Mouse (Mus musculus) kidney, adult 9 months (tissue): ENCODE results near the gene Gm28891.
"Not testable (repeated sequence)": the region's sequence is repeated elsewhere in the genome, so short reads cannot be mapped to it uniquely, and the experiment has no call there.

Source experiments
- DNase-seq: peaks from one replicate; pipeline ENCODE4 v3.0.0; 2022

The Gm28891 gene

GRCm38 (mm10) chrY:60240902-60241301 is at the start of gene Gm28891:
TSS of gene Gm28891 (plus strand) at chrY:60241202.
- not testable (repeated sequence) for DNase-seq
